Mouse (Mus musculus) lung, adult 2 months (tissue): ENCODE data around the gene Grap2.

ENCODE experiments used
- CTCF ChIP-seq: fragments of 200-500 bp; IDR thresholded peaks from 2 replicates; pipeline ENCODE4 v1.5.1; 2011; ENCODE audit warnings: mild to moderate bottlenecking, low read length, control low read depth; ENCODE audit not compliant: insufficient read depth
- POLR2A ChIP-seq: fragments of 200-500 bp; IDR thresholded peaks from 2 replicates; pipeline ENCODE4 v1.6.1; 2011; ENCODE audit warnings: low read depth, mild to moderate bottlenecking, control low read depth, low read length, borderline replicate concordance; ENCODE audit errors: extremely low read depth

DNA sequence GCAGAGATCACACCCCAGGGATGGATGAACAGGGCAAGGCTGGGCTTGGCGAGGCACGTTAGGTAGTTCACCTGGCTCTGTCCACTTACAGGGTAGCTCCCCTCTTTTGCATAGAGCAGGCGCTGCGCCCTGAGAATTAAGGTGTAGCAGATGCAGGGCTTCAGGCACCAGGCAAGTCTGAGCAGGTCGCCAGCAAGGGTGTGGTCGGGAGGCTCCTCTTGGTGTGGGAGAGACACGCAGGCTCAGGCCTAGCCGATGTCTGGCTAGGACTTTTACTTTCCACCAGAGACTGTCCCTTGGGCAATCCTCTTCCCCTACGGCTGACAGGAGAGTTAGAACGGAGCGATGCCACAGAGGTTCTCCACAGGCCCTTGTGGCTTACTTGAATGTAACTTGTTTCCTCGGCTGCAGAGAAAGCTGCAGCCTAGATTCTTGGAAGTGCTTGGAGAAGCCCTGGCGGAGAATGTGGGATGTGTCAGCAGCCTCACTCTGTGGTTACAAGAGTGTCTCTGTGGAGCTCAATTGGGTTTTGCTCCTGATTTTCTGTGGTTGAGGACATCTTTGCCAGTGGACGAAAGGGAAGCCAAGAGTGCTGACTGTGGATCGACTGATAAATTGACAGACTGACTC, 76.7 kb downstream of the Grap2 start:
- TF ChIP-seq CTCF = no peak
- TF ChIP-seq POLR2A = no peak
